Mouse (Mus musculus) activated CD4-positive, CD25-positive, alpha-beta regulatory T cell, adult 4 months (primary cell): ENCODE data around the gene Bmi1. TPM values are rescaled to one million over a fixed set of nuclear protein-coding genes. Genes with fewer than 3 reads are reported as not detected.

Experiments used
- ATAC-seq: one replicate; pipeline ENCODE4 v1.8.0; 2017
- polyA plus RNA-seq, 2 experiments: library from polyadenylated mRNA; unstranded; fragments of 100-300 nt; shearing (Covaris generic); gene quantifications; one replicate each; pipeline ENCODE4 v1.2.1; 2017

Gene Bmi1
- 10 to 100 TPM; 10.9 to 11.1 TPM for polyA plus RNA-seq

DNA sequence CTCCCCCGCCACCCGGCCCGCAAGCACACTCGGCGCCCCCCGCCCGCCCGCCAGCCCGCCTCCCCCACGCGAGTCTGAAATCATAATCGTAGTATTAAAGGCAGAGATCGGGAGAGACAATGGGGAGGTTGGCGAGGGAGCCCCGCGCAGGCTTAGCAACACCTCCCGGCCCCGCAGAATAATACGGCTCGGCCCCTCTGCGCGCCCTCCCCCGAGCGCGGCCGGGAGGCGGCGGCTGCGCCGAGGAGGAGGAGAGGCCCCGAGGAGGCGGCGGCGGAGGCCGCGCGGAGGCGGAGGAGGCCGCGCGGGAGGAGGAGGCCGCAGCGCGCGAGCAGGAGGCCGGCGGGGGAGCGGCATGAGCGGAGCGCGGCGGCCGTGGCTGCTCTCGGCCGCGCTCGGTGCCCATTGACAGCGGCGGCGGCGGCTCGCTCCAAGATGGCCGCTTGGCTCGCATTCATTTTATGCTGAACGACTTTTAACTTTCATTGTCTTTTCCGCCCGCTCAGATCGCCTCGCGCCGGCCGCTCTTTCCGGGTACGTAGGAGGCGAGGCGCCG lies at the start of gene Bmi1:
Gene Bmi1 (plus strand): TSS at position 83 of the 556 bp plus-strand sequence.
- peak; percentile 6 for ATAC-seq

GRCm38 (mm10) chr2:18630547-18630946 lies 46.3 kb upstream of the Bmi1 start:
- ATAC-seq, result no peak

DNA sequence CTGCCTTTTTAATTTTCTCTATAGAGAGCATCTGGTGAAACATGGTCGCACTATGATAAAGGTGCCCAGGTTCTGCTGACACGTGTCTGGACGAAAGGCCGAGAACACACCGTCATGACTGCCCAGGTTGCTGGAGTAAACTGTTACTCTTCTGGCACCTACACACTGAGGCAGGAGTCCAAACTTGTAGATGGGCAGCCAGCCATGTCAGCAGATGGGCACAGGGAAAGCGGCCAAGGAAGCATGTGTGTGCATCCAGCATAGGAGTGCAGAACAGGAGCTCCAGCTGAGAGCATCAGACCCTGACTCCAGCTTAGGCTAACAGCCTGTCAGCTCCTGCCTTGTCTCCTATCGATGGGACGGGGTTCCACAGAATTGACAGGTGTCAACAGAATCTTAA lies 41.8 kb upstream of the Bmi1 start:
- ATAC-seq, result no peak

GRCm38 (mm10) chr2:18648563-18648962 lies 28.3 kb upstream of the Bmi1 start:
- no peak for ATAC-seq

- no peak for ATAC-seq
Observed at GRCm38 (mm10) chr2:18654821-18655220, 22.0 kb upstream of the Bmi1 start.

DNA sequence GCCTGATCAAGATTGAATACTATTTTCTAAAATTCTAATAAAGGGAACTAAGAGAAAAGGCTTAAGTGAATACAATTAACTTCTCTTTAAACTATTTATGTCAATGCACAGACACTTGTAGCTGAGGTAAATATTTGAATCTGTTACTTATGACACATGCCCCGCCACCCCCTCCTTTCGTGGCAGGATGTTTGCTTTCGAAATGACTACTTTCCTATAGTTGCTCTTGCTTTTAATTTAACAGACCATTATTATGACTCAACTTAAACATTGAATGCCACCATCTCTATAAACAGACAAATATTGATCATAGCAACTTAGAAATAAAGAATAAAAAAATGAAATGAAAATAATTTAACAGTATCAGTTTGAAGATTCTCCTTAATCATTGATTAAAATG lies 12.8 kb upstream of the Bmi1 start:
- peak; percentile 90 for ATAC-seq

GRCm38 (mm10) chr2:18671041-18671440 lies 5.8 kb upstream of the Bmi1 start:
- ATAC-seq, result no peak

GRCm38 (mm10) chr2:18672133-18672765 lies 4.6 kb upstream of the Bmi1 start, which contains the start of gene Commd3:
Gene Commd3, plus strand, starts transcription at chr2:18672384.
- peak; percentile 91 for ATAC-seq

DNA sequence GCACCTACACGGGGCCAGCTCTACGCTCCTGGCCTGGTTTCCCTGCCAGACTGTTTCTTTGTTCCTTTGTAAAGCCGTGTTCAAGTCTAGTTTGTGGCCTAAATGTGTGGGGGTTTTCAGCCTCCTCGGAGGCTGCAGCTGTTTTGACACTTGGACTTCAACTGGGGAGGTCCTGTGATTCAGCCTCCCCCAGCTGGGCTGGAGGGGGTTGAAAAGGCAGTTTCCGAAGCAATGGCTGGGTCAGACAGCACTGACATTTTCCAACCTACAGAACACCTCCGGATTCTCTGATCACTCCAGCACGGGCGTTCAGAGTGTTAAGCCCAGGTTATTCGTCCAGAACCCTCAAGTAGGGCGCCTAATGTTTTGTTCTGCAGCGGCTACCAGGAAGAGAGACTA lies 4.1 kb upstream of the Bmi1 start:
- ATAC-seq, result peak; percentile 3

GRCm38 (mm10) chr2:18673766-18674165 lies 3.1 kb upstream of the Bmi1 start:
- no peak for ATAC-seq

DNA sequence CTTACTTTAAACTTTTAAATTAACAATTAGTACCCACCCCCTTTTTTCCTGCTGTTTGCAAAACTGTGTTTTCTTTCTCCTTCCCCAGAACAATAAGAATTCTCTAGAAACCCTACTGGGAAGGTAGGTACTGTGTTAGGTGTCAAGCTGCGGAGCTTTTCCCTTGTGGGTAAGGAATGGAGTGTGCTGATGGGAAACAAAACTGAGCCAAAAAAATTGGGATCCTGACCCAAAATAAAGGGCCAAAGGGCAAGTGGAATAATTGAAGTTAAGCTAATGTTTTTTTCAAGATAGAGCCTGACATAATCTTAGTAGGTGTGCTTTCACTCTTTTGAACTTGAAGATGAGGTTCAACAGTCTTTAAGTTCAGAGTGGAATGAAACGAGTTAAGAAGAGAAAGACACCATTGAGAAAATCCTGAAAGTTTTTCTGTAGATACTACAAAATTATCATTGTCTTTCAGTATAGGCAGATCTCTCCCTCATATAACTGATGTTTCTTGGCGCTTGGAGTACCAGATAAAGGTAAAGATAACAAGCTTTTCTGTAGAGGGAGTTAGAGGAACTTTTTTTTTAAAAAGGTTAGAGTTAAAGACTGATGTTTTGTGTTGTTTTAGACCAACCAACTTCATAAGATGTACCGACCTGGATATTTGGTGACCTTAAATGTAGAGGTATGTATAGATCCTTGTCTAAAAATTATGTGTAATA lies 2.5 kb upstream of the Bmi1 start:
- no peak for ATAC-seq

DNA sequence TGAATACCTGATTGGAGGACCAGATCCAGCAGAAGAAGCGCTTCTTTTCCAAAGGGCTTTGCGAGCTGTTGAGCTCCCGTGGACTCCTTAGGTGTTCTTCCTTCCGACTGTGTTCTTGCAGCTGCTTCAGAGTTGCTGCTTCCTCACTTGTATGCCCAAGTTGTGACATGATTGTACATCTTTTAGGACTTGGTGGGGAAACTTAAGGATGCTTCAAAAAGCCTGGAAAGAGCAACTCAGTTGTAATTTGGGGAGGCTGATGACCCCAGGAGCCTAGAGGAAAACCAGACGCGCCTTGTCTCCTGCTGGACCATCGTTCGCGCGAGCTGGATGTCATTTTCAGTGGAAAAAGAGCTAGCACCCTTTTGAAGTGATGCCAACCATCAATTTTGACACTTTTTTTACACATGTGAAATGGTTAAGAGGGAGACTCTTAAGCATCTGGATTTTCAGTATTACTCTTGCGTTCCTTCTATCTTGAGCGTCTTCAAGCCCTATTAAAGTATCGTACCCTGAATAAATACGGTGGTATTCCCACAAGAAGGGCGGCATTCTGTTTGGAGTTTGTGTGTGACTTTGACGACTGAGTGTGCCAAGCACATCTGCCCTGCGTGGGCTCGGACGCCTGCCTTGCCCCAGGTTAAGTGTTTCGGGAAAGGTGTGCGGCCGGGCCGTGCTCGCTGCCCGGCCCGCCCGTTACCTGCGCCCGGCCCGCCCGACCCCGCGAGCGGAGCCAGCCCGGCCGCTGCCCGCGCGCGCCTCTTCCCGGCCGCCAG lies 949 bp upstream of the Bmi1 start:
- no peak for ATAC-seq

DNA sequence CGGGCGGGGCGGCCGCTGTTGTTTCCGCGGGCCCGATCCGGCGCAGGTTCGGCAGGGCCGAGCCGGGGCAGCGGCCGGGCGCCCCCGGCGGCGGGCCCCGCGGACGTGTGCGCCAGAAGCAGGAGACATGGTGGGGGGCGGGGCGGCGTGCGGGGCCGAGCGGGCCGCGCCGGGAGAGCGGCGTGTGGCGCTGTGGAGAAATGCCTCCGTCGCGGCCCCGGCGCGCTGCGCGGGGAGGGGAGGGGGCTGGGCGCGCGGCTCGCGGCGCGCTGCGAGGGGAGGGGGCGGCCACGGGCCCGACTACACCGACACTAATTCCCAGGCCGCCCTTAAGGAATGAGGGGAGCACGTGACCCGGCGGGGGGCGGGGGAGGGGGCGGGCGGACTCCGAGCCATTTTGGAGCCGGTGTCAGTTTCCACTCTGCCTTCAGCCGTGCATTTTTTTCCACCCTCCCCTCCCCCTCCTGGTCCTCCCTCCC lies 322 bp upstream of the Bmi1 start:
- ATAC-seq, result peak; percentile 4

GRCm38 (mm10) chr2:18677631-18678471 lies 1.0 kb downstream of the Bmi1 start:
- ATAC-seq, result no peak

DNA sequence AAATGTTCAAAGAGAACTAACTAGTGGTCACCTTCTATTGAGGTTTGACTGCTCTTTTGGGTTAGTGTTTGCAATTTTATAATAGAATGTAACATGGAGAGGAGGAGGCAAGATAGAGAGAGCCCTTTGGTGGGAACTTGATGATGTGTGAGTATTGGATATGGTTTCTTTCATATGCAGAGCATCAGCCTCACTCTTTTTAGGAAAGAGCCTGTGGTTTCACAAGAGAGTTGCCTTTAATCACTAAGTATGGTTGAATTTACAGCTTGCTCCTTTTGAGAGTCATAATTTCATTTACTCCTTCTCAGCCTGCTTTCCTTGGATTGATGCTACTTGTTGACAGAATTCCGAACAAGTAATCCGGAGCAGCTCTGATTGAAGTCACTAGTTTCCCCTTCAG lies 2.9 kb downstream of the Bmi1 start:
- ATAC-seq, result no peak

- ATAC-seq, result no peak
Observed at GRCm38 (mm10) chr2:18680501-18680900, 3.7 kb downstream of the Bmi1 start.

GRCm38 (mm10) chr2:18680961-18681360 lies 4.1 kb downstream of the Bmi1 start:
- ATAC-seq, result peak; percentile 78

GRCm38 (mm10) chr2:18684062-18684461 lies 7.2 kb downstream of the Bmi1 start:
- ATAC-seq, result no peak

DNA sequence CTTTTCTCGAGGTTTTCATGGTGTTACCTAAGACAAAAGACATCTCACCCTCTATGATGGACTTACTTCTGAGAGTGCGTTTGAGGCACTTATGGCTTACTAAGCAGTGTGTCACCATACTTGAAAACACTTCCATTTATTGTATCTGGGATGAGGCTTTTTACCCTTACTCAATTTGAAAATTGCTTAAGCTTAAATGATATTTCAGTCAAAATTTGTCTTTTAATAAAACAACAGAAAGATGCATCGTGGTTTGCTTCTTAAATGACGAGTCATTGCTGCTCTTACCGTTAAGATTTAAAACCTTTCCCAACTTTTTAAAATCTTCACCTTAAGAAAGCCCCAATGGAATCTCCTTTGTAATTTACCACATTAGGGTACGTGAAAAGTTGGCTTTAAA lies 9.6 kb downstream of the Bmi1 start:
- no peak for ATAC-seq

DNA sequence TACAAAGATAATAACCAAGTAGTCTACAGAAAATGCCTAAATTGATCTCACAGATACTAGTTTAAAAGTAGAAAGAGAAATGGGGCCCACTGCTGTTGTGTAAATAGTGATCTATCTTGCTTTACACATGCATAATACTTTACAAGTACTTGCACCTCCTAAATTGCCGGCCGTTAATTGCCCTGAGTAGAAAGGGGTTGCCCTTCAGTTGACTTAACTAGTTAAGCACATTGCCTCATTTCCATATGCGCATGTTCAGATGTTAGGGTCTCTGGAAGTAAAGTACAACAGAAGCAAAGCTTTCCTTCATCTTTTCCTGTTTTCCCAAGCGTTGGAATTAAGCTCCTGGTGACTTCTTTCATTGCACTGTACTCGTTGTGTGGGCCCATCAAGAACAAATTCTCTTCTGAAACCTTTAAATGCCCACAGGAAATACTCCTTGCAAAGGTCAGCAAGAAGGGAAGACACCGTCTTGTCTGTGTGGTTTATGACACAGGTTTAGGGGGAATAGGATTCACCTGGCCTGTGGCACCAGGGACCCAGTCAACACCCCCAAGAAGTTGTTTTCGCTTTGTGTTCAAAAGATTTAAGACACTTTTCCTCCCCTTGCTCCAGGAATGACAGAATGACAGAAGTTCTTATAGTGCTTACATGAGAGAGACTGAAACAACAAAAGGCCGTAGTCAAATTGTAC lies 10.2 kb downstream of the Bmi1 start:
- ATAC-seq, result no peak

DNA sequence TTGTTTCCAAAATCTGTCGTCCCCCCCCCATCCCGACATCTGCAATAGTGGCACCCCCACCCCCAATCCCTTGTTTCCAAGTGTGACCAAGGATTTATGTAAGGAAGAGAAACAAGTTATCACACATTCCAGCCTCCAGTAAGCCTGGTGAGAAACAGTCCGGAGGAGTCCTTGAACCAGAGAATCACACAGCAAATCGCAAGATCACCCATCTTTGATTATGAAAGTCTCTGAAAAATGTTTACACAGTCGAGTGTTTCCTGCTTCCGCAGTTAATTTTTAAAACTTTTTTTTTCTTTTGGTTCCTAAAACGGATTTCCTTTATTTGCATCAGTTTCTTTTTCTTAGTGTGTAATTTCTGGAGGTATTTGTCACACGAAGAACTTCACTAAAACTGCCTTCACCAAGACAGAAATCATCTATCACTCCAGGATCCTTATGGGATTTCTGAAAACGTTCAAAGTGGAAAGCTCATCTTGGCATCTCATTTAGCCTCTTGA lies 10.9 kb downstream of the Bmi1 start:
- no peak for ATAC-seq
